Mouse (Mus musculus) CH12.LX (cell line): Measurements from ENCODE around the gene Mtm1. TPM values are rescaled to one million over a fixed set of nuclear protein-coding genes. Genes with fewer than 3 reads are reported as not detected.

Source experiments
- DNase-seq: peaks from one replicate; pipeline ENCODE4 v3.0.0-alpha.2; 2013; ENCODE audit errors: extremely low read depth
- H3K27ac ChIP-seq: 2 replicates; pipeline ENCODE4 v1.5.1; 2012; ENCODE audit warnings: low read depth, mild to moderate bottlenecking, control low read depth, moderate library complexity; ENCODE audit not compliant: insufficient read depth
- H3K27me3 ChIP-seq: replicated peaks from 2 replicates; pipeline ENCODE3; 2012; ENCODE audit warnings: inconsistent platforms
- H3K36me3 ChIP-seq, 2 experiments: replicated peaks in 1 of 2; 2 replicates each; pipeline versions ENCODE3 to v1.6.1; 2012; ENCODE audit warnings: inconsistent platforms in 1 of 2, low read length in 1 of 2, mild to moderate bottlenecking in 1 of 2, mixed read lengths in 1 of 2, moderate library complexity in 1 of 2; ENCODE audit not compliant: control insufficient read depth in 1 of 2, insufficient read depth in 1 of 2
- H3K4me1 ChIP-seq, 2 experiments: 2 replicates each; pipeline ENCODE4 v1.6.1; 2012; ENCODE audit warnings: inconsistent platforms in 1 of 2, moderate library complexity in 1 of 2; ENCODE audit not compliant: insufficient read depth in 2 of 2, control insufficient read depth in 1 of 2
- H3K4me2 ChIP-seq: 2 replicates; pipeline ENCODE4 v1.6.1; 2012; ENCODE audit warnings: low read depth, mild to moderate bottlenecking, control low read depth; ENCODE audit not compliant: poor library complexity, insufficient read depth, severe bottlenecking
- H3K4me3 ChIP-seq, 3 experiments: fragments of 150-350 bp in 1 of 3; sonication (generic) in 1 of 3; replicated peaks in 1 of 3; 2 replicates each; pipeline versions ENCODE3 to v1.5.1; 2011 to 2012; ENCODE audit warnings: low read depth in 2 of 3, low read length in 2 of 3, mild to moderate bottlenecking in 2 of 3, moderate library complexity in 2 of 3, control low read depth in 1 of 3, improper control_type of control experiment in 1 of 3, inconsistent platforms in 1 of 3, mixed read lengths in 1 of 3; ENCODE audit not compliant: poor library complexity in 1 of 3
- H3K79me2 ChIP-seq: replicated peaks from 2 replicates; pipeline ENCODE4 v1.6.1; 2012; ENCODE audit warnings: mild to moderate bottlenecking, moderate library complexity; ENCODE audit not compliant: control insufficient read depth, poor library complexity, insufficient read depth, severe bottlenecking; ENCODE audit errors: extremely low read depth
- H3K9ac ChIP-seq: 2 replicates; pipeline ENCODE4 v1.6.1; 2012; ENCODE audit warnings: low read depth, mild to moderate bottlenecking, control low read depth, moderate library complexity; ENCODE audit not compliant: insufficient read depth
- H3K9me3 ChIP-seq: replicated peaks from 2 replicates; pipeline ENCODE3; 2012; ENCODE audit warnings: low read length, inconsistent platforms, mixed read lengths
- BHLHE40 ChIP-seq: IDR thresholded peaks from 2 replicates; pipeline ENCODE4 v1.6.1; 2011; ENCODE audit warnings: mild to moderate bottlenecking, low read depth, low read length, improper control_type of control experiment
- EP300 ChIP-seq: IDR thresholded peaks from 2 replicates; pipeline ENCODE4 v1.6.1; 2011; ENCODE audit warnings: low read length, improper control_type of control experiment
- ETS1 ChIP-seq: conservative IDR thresholded peaks from 2 replicates; pipeline ENCODE4 v1.6.1; 2012; ENCODE audit warnings: low read depth, mild to moderate bottlenecking, inconsistent platforms, low read length, improper control_type of control experiment, moderate library complexity
- HCFC1 ChIP-seq: IDR thresholded peaks from 2 replicates; pipeline ENCODE4 v1.6.1; 2012; ENCODE audit warnings: low read depth, mild to moderate bottlenecking, inconsistent platforms, low read length, improper control_type of control experiment
- JUN ChIP-seq: IDR thresholded peaks from 2 replicates; pipeline ENCODE4 v1.6.1; 2011; ENCODE audit warnings: low read depth, mild to moderate bottlenecking, low read length, improper control_type of control experiment, moderate library complexity; ENCODE audit not compliant: insufficient read depth
- JUND ChIP-seq: conservative IDR thresholded peaks from 2 replicates; pipeline ENCODE4 v1.6.1; 2011; ENCODE audit warnings: low read depth, low read length, improper control_type of control experiment
- MAX ChIP-seq: IDR thresholded peaks from 2 replicates; pipeline ENCODE4 v1.6.1; 2011; ENCODE audit warnings: low read length, improper control_type of control experiment
- MEF2A ChIP-seq: IDR thresholded peaks from 2 replicates; pipeline ENCODE4 v1.6.1; 2014; ENCODE audit warnings: low read depth, mild to moderate bottlenecking, inconsistent platforms, low read length, improper control_type of control experiment, borderline replicate concordance
- MXI1 ChIP-seq: IDR thresholded peaks from 2 replicates; pipeline ENCODE4 v1.6.1; 2011; ENCODE audit warnings: mild to moderate bottlenecking, low read depth, low read length, improper control_type of control experiment
- POLR2A ChIP-seq: IDR thresholded peaks from 2 replicates; pipeline ENCODE4 v1.6.1; 2011; ENCODE audit warnings: low read depth, mild to moderate bottlenecking, improper control_type of control experiment, low read length
- RAD21 ChIP-seq: IDR thresholded peaks from 2 replicates; pipeline ENCODE4 v1.6.1; 2011; ENCODE audit warnings: low read depth, mild to moderate bottlenecking, low read length, improper control_type of control experiment, moderate library complexity
- RCOR1 ChIP-seq: conservative IDR thresholded peaks from 2 replicates; pipeline ENCODE4 v1.6.1; 2012; ENCODE audit warnings: low read depth, mild to moderate bottlenecking, inconsistent platforms, low read length, improper control_type of control experiment
- SIN3A ChIP-seq: IDR thresholded peaks from 2 replicates; pipeline ENCODE4 v1.6.1; 2012; ENCODE audit warnings: low read length, improper control_type of control experiment, inconsistent platforms
- SMC3 ChIP-seq: IDR thresholded peaks from 2 replicates; pipeline ENCODE4 v1.6.1; 2011; ENCODE audit warnings: low read depth, low read length, improper control_type of control experiment
- TBP ChIP-seq: conservative IDR thresholded peaks from 2 replicates; pipeline ENCODE4 v1.6.1; 2011; ENCODE audit warnings: low read depth, low read length, improper control_type of control experiment
- USF1 ChIP-seq: IDR thresholded peaks from 2 replicates; pipeline ENCODE4 v1.6.1; 2014; ENCODE audit warnings: low read depth, mild to moderate bottlenecking, inconsistent platforms, low read length, improper control_type of control experiment
- ZKSCAN1 ChIP-seq: IDR thresholded peaks from 2 replicates; pipeline ENCODE4 v1.6.1; 2012; ENCODE audit warnings: low read depth, inconsistent platforms, low read length, improper control_type of control experiment, borderline replicate concordance
- dilution Hi-C: fragments of 300-500 bp; cut with MboI; formaldehyde crosslinking; loops from 2 replicates; pipeline ENCODE4 v1.14.3; 2020; ENCODE audit warnings: low sequenced_read_pairs; ENCODE audit not compliant: extremely low pct_unique_long_range_greater_than_20kb, extremely low pct_ligation_motif_present
- in situ Hi-C: fragments of 300-500 bp; cut with MboI; formaldehyde crosslinking; loops from 3 replicates; pipeline ENCODE4 v1.14.3; 2019; ENCODE audit warnings: low sequenced_read_pairs, low pct_ligation_motif_present, low pct_unique_long_range_greater_than_20kb, mixed read lengths
- polyA plus RNA-seq: library from polyadenylated mRNA; unstranded; fragments of >175 nt; gene quantifications from 2 replicates; pipeline ENCODE4 v1.2.1, GENCODE M21; 2012; ENCODE audit warnings: low read depth; ENCODE audit not compliant: insufficient read length
- total RNA-seq, 2 experiments: library from RNA; depleted of rRNA; stranded (reverse); fragments of 300-350 nt in 1 of 2; fragments of >200 nt in 1 of 2; gene quantifications; 2 replicates each; pipeline ENCODE4 v1.2.3; 2012 to 2014

The Mtm1 gene
- total and polyA plus RNA-seq, 3 experiments: 2.2 to 4.7 (median 3.5) TPM

DNA sequence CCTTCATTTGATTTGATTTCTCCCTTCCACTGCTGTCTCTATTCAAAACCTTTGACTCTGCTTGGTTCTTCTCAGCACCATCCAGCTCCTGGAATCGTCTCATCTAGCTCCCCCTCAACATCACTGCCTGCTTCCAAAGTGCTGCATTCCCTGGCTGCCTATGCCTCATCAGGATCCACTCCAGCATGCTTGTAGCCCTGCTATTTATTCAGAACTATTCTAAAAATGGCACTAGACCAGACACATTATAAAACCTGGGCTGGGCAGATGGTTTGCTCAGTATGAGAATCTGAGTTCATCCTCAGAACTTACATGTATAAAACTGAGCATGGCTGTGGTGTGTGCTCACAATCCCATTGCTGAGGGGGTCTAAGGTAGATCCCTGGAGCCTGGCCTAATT is 58.4 kb downstream of the Mtm1 start:
- dilution Hi-C loops: no loop called here
- in situ Hi-C loops: no loop called here
- no peak overlapping the region for H3K27ac ChIP-seq
- H3K36me3 ChIP-seq: no peaks in the 10 kb centered on the region
- DNase-seq: no peak
- no peak overlapping the region for H3K4me2 ChIP-seq
- H3K4me1 ChIP-seq: no peaks in the 10 kb centered on the region
- no peak for TF ChIP-seq RCOR1
- TF ChIP-seq JUN: no peak
- no peak for TF ChIP-seq USF1
- TF ChIP-seq ETS1: no peak
- TF ChIP-seq EP300: no peak
- TF ChIP-seq MAX: no peak
- no peak for TF ChIP-seq SMC3
- no peak for TF ChIP-seq JUND
- TF ChIP-seq POLR2A: no peak
- H3K4me3 ChIP-seq: no peak overlapping the region
- no peaks in the 10 kb centered on the region for H3K79me2 ChIP-seq
- no peak overlapping the region for H3K9ac ChIP-seq
- no peaks in the 10 kb centered on the region for H3K9me3 ChIP-seq
- H3K27me3 ChIP-seq: no peaks in the 10 kb centered on the region

GRCm38 (mm10) chrX:71274150-71274549 is 63.6 kb downstream of the Mtm1 start:
- Histone ChIP-seq H3K79me2 (no peaks in the 10 kb centered on the region), H3K4me3 (no peak overlapping the region), H3K4me1 (no peaks in the 10 kb centered on the region), H3K4me2 (no peak overlapping the region), H3K27me3 (no peaks in the 10 kb centered on the region), H3K27ac (no peak overlapping the region), H3K9ac (no peak overlapping the region), H3K9me3 (no peaks in the 10 kb centered on the region), H3K36me3 (no peaks in the 10 kb centered on the region)
- in situ Hi-C loops (no loop called here), dilution Hi-C loops (no loop called here)
- TF ChIP-seq HCFC1: no peak
- no peak for TF ChIP-seq TBP
- TF ChIP-seq MEF2A: no peak
- TF ChIP-seq MXI1: no peak
- TF ChIP-seq BHLHE40: no peak
- DNase-seq: no peak

DNA sequence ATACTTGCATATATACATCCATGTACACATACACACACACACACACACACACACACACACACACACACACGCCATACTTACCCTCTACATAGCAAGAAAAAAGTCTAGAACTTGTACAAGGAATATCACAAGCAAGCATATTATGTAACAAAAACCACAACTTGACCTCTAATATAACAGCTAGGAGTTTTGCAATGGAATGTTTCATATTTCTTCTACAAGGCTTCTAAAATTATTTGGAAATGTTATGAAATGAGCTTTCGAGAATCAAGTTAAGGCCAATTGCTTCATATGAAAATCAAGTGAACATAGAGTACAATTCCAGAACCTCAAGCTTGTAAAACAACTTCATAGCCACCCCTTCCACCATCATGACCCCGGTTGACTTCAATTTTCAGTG is 74.9 kb downstream of the Mtm1 start:
- TF ChIP-seq ZKSCAN1 (no peak), SIN3A (no peak), RAD21 (no peak)
- TF ChIP-seq, all 38 proteins: peak for 0
- Histone ChIP-seq H3K9me3 (no peaks in the 10 kb centered on the region), H3K27ac (no peak overlapping the region), H3K4me2 (no peak overlapping the region), H3K27me3 (no peaks in the 10 kb centered on the region), H3K36me3 (peaks cover 0 to 4% of the 10 kb centered on the region in 2 experiments), H3K4me1 (no peaks in the 10 kb centered on the region), H3K4me3 (no peak overlapping the region), H3K9ac (no peak overlapping the region), H3K79me2 (no peaks in the 10 kb centered on the region)
- dilution Hi-C loops (no loop called here), in situ Hi-C loops (no loop called here)
- no peak for DNase-seq
